Mouse (Mus musculus) MEL (cell line): ENCODE data around the gene Rnf141.

Source experiments
- CTCF ChIP-seq, 3 experiments: IDR thresholded peaks in 2 of 3; conservative IDR thresholded peaks in 1 of 3; 2 replicates each; pipeline ENCODE4 v1.5.1; 2011 to 2012; ENCODE audit warnings: low read length in 3 of 3, low read depth in 2 of 3, mild to moderate bottlenecking in 2 of 3, improper control_type of control experiment in 1 of 3, inconsistent platforms in 1 of 3, mixed read lengths in 1 of 3, moderate library complexity in 1 of 3; ENCODE audit not compliant: control insufficient read depth in 1 of 3, insufficient read depth in 1 of 3, poor library complexity in 1 of 3, severe bottlenecking in 1 of 3
- E2F4 ChIP-seq: IDR thresholded peaks from 2 replicates; pipeline ENCODE4 v1.6.1; 2011; ENCODE audit warnings: low read depth, low read length, improper control_type of control experiment, borderline replicate concordance
- GATA1 ChIP-seq: IDR thresholded peaks from 2 replicates; pipeline ENCODE4 v1.6.1; 2011; ENCODE audit warnings: low read depth, low read length, improper control_type of control experiment
- HCFC1 ChIP-seq: IDR thresholded peaks from 2 replicates; pipeline ENCODE4 v1.6.1; 2012; ENCODE audit warnings: low read depth, mild to moderate bottlenecking, inconsistent platforms, low read length, improper control_type of control experiment, moderate library complexity
- MAX ChIP-seq: IDR thresholded peaks from 2 replicates; pipeline ENCODE4 v1.6.1; 2011; ENCODE audit warnings: low read length, improper control_type of control experiment
- MXI1 ChIP-seq: IDR thresholded peaks from 2 replicates; pipeline ENCODE4 v1.6.1; 2011; ENCODE audit warnings: mild to moderate bottlenecking, low read depth, low read length, improper control_type of control experiment
- NRF1 ChIP-seq: IDR thresholded peaks from 2 replicates; pipeline ENCODE4 v1.6.1; 2014; ENCODE audit warnings: low read depth, mild to moderate bottlenecking, inconsistent platforms, low read length, improper control_type of control experiment, moderate library complexity; ENCODE audit not compliant: poor library complexity, insufficient read depth, severe bottlenecking
- POLR2A ChIP-seq, 2 experiments: IDR thresholded peaks; 2 replicates each; pipeline ENCODE4 v1.6.1; 2011 to 2012; ENCODE audit warnings: low read length in 2 of 2, mild to moderate bottlenecking in 2 of 2, control low read depth in 1 of 2, improper control_type of control experiment in 1 of 2, low read depth in 1 of 2, moderate library complexity in 1 of 2; ENCODE audit not compliant: control insufficient read depth in 1 of 2, insufficient read depth in 1 of 2, poor library complexity in 1 of 2
- RCOR1 ChIP-seq: IDR thresholded peaks from 2 replicates; pipeline ENCODE4 v1.6.1; 2012; ENCODE audit warnings: low read depth, mild to moderate bottlenecking, inconsistent platforms, low read length, improper control_type of control experiment
- SMC3 ChIP-seq: IDR thresholded peaks from 2 replicates; pipeline ENCODE4 v1.6.1; 2011; ENCODE audit warnings: low read depth, low read length, improper control_type of control experiment
- TBP ChIP-seq: IDR thresholded peaks from 2 replicates; pipeline ENCODE4 v1.8.0; 2011; ENCODE audit warnings: low read depth, low read length, improper control_type of control experiment
- TCF12 ChIP-seq: IDR thresholded peaks from 2 replicates; pipeline ENCODE4 v1.6.1; 2014; ENCODE audit warnings: low read depth, mild to moderate bottlenecking, inconsistent platforms, low read length, improper control_type of control experiment, moderate library complexity
- ZMIZ1 ChIP-seq: IDR thresholded peaks from 2 replicates; pipeline ENCODE4 v1.6.1; 2012; ENCODE audit warnings: low read depth, mild to moderate bottlenecking, inconsistent platforms, low read length, improper control_type of control experiment, moderate library complexity
- ZNF384 ChIP-seq: IDR thresholded peaks from 2 replicates; pipeline ENCODE4 v1.6.1; 2012; ENCODE audit warnings: low read depth, mild to moderate bottlenecking, inconsistent platforms, low read length, improper control_type of control experiment

DNA sequence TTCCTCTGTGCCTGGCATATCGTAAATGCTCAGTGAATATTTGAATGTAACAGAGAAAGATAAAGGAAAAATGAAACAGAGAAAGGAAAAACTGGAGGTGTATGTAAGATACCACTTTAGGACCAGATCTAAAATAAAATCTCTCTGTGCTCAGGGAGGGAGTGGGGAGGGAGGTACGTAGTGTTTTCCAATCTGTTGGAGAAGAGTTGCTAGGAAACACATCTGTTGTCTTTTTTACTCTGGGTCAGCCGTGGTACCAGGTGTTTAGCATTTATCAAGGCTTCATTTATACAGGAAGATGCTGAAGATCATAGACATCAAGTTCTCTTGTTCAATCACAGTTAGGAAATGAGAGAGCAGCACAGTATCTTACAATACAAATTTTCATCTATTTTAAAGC, 10.3 kb upstream of the Rnf141 start:
- TF ChIP-seq TBP (no peak), POLR2A (IDR thresholded peaks at IDR 0.05; ENCODE audit: control insufficient read depth in 1 of 2, insufficient read depth in 1 of 2, low read depth in 1 of 2, low read length in 2 of 2, poor library complexity in 1 of 2) (no peak), RCOR1 (no peak), NRF1 (no peak), ZNF384 (no peak), CTCF (IDR thresholded peaks at IDR 0.05 in 2 of 3, conservative IDR thresholded peaks at IDR 0.05 in 1 of 3; ENCODE audit: control insufficient read depth in 1 of 3, insufficient read depth in 1 of 3, low read depth in 2 of 3, low read length in 3 of 3, poor library complexity in 1 of 3, severe bottlenecking in 1 of 3) (no peak), TCF12 (no peak), ZMIZ1 (no peak), SMC3 (no peak), GATA1 (no peak), E2F4 (no peak), MAX (no peak), MXI1 (no peak), HCFC1 (no peak)
